Mouse (Mus musculus) brain, embryonic 14.5 days (tissue): ENCODE data around the gene Gm49776. TPM values are rescaled to one million over a fixed set of nuclear protein-coding genes. Genes with fewer than 3 reads are reported as not detected.

ENCODE experiments used
- DNase-seq: peaks from one replicate; pipeline ENCODE4 v3.0.0-alpha.2; 2011; ENCODE audit warnings: low read depth
- CTCF ChIP-seq: fragments of 200-500 bp; IDR thresholded peaks from 2 replicates; pipeline ENCODE4 v1.5.1; 2012; ENCODE audit warnings: inconsistent platforms, mild to moderate bottlenecking, moderate library complexity, borderline replicate concordance; ENCODE audit not compliant: insufficient read depth, insufficient read length; ENCODE audit errors: extremely low read depth
- POLR2A ChIP-seq: fragments of 200-500 bp; IDR thresholded peaks from 2 replicates; pipeline ENCODE4 v1.6.1; 2012; ENCODE audit warnings: mild to moderate bottlenecking, inconsistent platforms, borderline replicate concordance; ENCODE audit not compliant: poor library complexity, insufficient read depth, insufficient read length, severe bottlenecking; ENCODE audit errors: extremely low read depth
- polyA plus RNA-seq: library from polyadenylated mRNA; depleted of rRNA; stranded (reverse); fragments of >200 nt; gene quantifications from 2 replicates; pipeline ENCODE4 v1.2.3, GENCODE M21; 2012

The Gm49776 gene
- polyA plus RNA-seq, 1 experiment: not detected

GRCm38 (mm10) chr16:18233919-18234670 is 24.0 kb downstream of the Gm49776 start:
- TF ChIP-seq CTCF: no peak
- no peak for TF ChIP-seq POLR2A
- DNase-seq: peak; percentile 32

DNA sequence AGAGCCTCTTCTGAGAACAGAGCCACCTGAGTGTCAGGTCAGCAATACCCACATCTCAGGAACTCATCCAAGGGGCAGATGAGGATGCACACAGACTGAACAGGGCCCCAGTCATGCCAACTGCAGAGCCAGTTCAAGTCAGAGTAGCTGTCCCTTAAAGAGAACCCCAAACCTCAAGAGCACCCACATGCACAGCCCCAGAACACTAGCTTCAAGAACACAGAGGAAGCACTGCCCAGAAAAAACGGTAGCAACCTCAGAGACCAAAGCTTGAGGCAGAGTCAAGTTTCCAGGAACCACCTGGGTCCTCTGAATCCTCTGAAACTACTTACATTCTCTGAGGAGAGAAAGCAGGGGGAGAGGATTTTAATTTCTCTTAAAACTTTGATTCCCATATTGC is 24.7 kb downstream of the Gm49776 start:
- no peak for TF ChIP-seq POLR2A
- no peak for TF ChIP-seq CTCF
- DNase-seq: no peak

GRCm38 (mm10) chr16:18231451-18231850 is 26.7 kb downstream of the Gm49776 start:
- no peak for DNase-seq

DNA sequence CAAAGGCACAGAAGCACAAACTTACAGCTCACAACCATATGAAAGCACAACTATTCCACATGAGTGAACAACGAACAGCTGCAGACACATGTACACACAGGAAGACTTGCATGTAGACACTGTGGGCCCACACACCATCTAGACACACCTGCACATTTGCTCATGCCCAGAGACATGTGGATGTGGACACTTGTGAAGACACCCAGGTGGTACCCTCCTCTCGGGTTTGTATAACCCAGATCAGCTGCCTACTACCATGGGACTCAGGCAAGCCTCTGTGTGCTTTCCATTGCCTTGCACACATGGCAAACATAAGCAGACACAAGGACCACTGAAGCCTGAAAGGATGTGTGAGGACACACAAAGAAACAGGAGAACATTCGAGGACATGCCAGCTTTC is 27.1 kb downstream of the Gm49776 start:
- TF ChIP-seq CTCF: no peak
- no peak for TF ChIP-seq POLR2A
- DNase-seq: no peak

More at GRCm38 (mm10) chr16:18231451-18231850, 26.7 kb downstream of the Gm49776 start:
- no peak for TF ChIP-seq POLR2A
- TF ChIP-seq CTCF: no peak

DNA sequence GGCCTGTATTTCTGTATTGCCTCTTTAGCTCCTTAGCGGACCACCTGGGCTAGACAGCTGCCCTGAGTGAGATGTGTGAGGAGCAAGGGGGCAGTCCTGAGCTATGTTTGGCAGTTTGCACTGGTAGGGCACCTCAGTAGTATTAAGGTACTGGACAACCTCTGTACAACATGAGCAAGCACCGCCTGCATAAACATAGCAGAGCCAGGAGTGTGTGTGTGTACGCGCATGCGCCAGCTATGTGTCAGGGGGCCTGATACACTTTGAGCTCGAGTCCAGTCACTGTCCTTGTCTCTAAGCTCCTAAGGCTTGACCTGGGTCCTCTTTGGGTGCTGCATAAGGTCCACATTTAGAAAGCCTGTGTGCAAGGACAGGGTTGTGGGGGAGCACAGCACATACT is 27.5 kb downstream of the Gm49776 start:
- no peak for DNase-seq
- TF ChIP-seq CTCF (no peak), POLR2A (no peak)

GRCm38 (mm10) chr16:18229622-18230021 is 28.5 kb downstream of the Gm49776 start:
- no peak for DNase-seq
- TF ChIP-seq POLR2A: no peak
- no peak for TF ChIP-seq CTCF

DNA sequence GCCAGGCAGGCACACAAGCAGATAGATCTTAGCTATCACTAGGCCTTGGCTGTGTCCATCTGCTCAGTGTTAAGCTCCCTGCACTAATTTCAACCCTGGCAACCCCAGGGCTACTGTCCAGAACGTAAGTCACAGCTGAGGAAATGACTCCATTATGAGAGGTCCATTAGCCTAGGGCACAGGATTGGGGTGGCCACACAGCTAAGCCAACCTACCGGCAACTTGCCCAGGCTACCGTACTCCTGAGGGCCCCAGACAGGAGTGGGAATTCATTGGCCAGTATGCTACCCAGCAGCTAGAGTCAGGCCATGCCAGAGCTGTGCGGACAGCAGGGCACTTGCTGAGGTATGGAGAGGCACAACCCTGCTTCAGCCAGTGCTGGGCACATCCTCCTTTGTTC is 29.3 kb downstream of the Gm49776 start:
- no peak for TF ChIP-seq CTCF
- DNase-seq: no peak

DNA sequence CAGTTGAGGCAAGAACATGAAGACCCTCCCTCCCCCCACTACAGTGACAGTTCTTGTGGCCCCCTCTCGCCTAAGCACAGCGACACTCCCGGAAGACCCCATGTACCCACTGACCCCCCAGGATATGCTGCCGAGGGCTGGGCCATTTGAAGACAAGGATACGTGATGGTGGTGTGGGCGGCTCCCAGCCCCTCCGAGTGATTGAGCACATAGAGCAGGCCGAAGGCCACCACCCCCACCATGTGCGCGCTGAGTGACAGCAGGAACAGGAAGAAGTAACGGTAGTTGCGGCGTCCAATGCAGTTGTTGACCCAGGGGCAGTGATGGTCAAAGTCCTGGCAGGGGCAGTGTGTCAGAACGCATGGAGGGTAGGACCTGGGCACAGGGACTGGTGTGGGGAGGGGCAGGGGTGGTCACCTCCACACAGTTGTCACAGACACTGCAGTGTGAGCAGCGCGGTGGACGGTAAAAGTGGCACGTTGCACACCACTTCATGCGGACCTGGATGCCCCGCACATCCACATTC is 30.2 kb downstream of the Gm49776 start:
- no peak for DNase-seq
- TF ChIP-seq CTCF (no peak), POLR2A (no peak)

DNA sequence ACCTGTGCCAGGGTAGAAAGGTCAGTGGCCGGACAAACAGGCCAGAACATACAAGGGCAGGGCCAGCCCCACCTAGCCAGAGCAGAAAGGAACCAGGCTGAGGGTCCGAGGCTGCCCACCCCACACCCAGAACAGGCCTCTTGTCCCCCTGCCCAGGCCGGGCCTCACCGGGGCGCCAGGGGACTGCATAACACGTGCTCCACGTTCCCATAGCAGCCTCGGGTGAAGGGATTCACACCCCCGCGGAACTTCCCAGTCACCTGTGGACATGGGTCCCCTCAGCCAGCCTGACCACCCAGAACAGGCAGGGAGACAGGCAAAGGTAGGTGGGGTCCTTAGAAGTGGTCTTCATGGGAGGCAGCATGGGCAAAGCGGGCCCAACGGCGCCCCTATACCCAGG is 30.9 kb downstream of the Gm49776 start:
- TF ChIP-seq CTCF: no peak
- TF ChIP-seq POLR2A: no peak
- DNase-seq: no peak

- TF ChIP-seq POLR2A (no peak), CTCF (no peak)
- no peak for DNase-seq
Observed at GRCm38 (mm10) chr16:18222188-18222587, 35.9 kb downstream of the Gm49776 start.

- no peak for DNase-seq
- no peak for TF ChIP-seq POLR2A
- no peak for TF ChIP-seq CTCF
Observed at GRCm38 (mm10) chr16:18221543-18221898, 36.6 kb downstream of the Gm49776 start.

- no peak for DNase-seq
- no peak for TF ChIP-seq POLR2A
- no peak for TF ChIP-seq CTCF
Observed at GRCm38 (mm10) chr16:18220856-18221542, 37.1 kb downstream of the Gm49776 start.
